Mouse (Mus musculus): ENCODE measurements around the gene Tpst1.

GRCm38 (mm10) chr5:130116116-130116515 is 43.0 kb downstream of the Tpst1 start:
- TF ChIP-seq CTCF (IDR thresholded peaks at IDR 0.05; ENCODE audit: borderline replicate concordance, insufficient read depth, low read depth, low read length) (no peak), POLR2A (IDR thresholded peaks at IDR 0.05; ENCODE audit: borderline replicate concordance, insufficient read depth, low read length) (no peak)
